Mouse (Mus musculus): ENCODE results near the gene Rai1. TPM values are rescaled to one million over a fixed set of nuclear protein-coding genes. Genes with fewer than 3 reads are reported as not detected.

The Rai1 gene
- polyA plus RNA-seq, 1 experiment from 2014 or later = 10.7 TPM

DNA sequence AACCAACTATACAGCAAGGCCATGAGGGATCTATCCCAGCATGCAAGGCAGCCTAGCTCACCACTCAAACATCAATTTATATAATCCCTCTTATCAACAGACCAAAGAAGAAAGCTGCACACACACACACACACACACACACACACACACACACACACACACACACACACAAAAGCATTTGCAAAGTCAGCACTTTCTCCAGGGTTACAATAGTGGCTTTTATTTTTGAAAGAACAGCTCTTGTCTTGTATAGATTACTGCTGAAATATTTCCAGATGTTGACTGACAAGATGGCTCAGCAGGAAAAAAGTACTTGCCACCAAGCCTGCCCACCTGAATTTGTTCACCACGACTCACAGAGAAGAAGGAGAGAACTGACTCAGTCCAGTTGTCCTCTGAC, 39.5 kb upstream of the Rai1 start:
- H3K27ac ChIP-seq (replicated peaks) = no peak overlapping the region
- H3K4me3 ChIP-seq (ENCODE audit: low read depth, low read length) = no peak overlapping the region
- 43% methylated on average over 1 of the region's 1 CpGs for WGBS
- no peaks in the 10 kb centered on the region for H3K9me3 ChIP-seq (ENCODE audit: control insufficient read depth, low read length)
- H3K36me3 ChIP-seq (ENCODE audit: control insufficient read depth, insufficient read depth, low read length) = no peaks in the 10 kb centered on the region
- ATAC-seq (ENCODE audit: low FRiP score, low TSS enrichment) (no peak), DNase-seq (ENCODE audit: low spot score) (no peak)
- no peak overlapping the region for H3K4me2 ChIP-seq (replicated peaks; ENCODE audit: low read depth)
- no peaks in the 10 kb centered on the region for H3K27me3 ChIP-seq (ENCODE audit: control insufficient read depth, insufficient read depth, low read length)
- H3K4me1 ChIP-seq (replicated peaks; ENCODE audit: control insufficient read depth, insufficient read depth) = no peaks in the 10 kb centered on the region
- no peak overlapping the region for H3K9ac ChIP-seq (ENCODE audit: low read length)
- TF ChIP-seq CTCF (IDR thresholded peaks at IDR 0.05; ENCODE audit: low read depth) = no peak
- no peak for TF ChIP-seq EP300 (optimal IDR thresholded peaks at IDR 0.05)

DNA sequence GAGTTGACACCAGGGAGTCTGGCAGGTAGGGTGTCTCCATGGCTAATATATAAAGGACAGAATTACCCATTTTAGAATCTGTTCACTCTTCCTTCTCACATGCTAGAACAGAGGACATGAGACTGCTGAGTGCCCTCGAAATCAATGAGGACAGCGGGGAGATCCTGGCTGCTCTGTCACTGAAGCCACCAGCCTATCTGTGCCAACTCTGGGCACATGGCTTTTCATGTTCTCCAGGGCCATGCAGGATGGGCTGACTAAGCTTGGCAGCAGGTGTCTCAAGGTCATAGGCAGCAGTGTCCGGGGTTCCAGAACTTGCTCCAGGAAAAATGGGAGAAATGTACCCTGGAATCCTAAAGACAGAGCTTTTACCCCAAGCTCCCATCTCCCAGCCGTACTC, 37.2 kb upstream of the Rai1 start:
- 89% methylated on average over 4 of the region's 4 CpGs for WGBS

GRCm38 (mm10) chr11:60068631-60069030, 36.2 kb upstream of the Rai1 start:
- H3K27ac ChIP-seq (replicated peaks) = no peak overlapping the region
- H3K9ac ChIP-seq (ENCODE audit: low read length) = no peak overlapping the region
- TF ChIP-seq CTCF (IDR thresholded peaks at IDR 0.05; ENCODE audit: low read depth) = no peak
- TF ChIP-seq EP300 (optimal IDR thresholded peaks at IDR 0.05) = no peak
- no peaks in the 10 kb centered on the region for H3K9me3 ChIP-seq (ENCODE audit: control insufficient read depth, low read length)
- no peak for DNase-seq (ENCODE audit: low spot score)
- no peaks in the 10 kb centered on the region for H3K27me3 ChIP-seq (ENCODE audit: control insufficient read depth, insufficient read depth, low read length)
- ATAC-seq (ENCODE audit: low FRiP score, low TSS enrichment) = no peak
- H3K4me3 ChIP-seq (ENCODE audit: low read depth, low read length) = no peak overlapping the region
- H3K36me3 ChIP-seq (ENCODE audit: control insufficient read depth, insufficient read depth, low read length) = no peaks in the 10 kb centered on the region
- H3K4me1 ChIP-seq (replicated peaks; ENCODE audit: control insufficient read depth, insufficient read depth) = no peaks in the 10 kb centered on the region
- H3K4me2 ChIP-seq (replicated peaks; ENCODE audit: low read depth) = no peak overlapping the region

More for the DNA sequence above, 37.2 kb upstream of the Rai1 start:
- H3K27ac ChIP-seq (replicated peaks) = no peak overlapping the region
- no peak for DNase-seq (ENCODE audit: low spot score)
- no peaks in the 10 kb centered on the region for H3K27me3 ChIP-seq (ENCODE audit: control insufficient read depth, insufficient read depth, low read length)
- no peak for TF ChIP-seq EP300 (optimal IDR thresholded peaks at IDR 0.05)
- no peak for TF ChIP-seq CTCF (IDR thresholded peaks at IDR 0.05; ENCODE audit: low read depth)
- no peaks in the 10 kb centered on the region for H3K36me3 ChIP-seq (ENCODE audit: control insufficient read depth, insufficient read depth, low read length)
- no peak overlapping the region for H3K4me3 ChIP-seq (ENCODE audit: low read depth, low read length)
- no peak overlapping the region for H3K4me2 ChIP-seq (replicated peaks; ENCODE audit: low read depth)
- no peak for ATAC-seq (ENCODE audit: low FRiP score, low TSS enrichment)
- H3K9me3 ChIP-seq (ENCODE audit: control insufficient read depth, low read length) = no peaks in the 10 kb centered on the region
- H3K9ac ChIP-seq (ENCODE audit: low read length) = no peak overlapping the region
- H3K4me1 ChIP-seq (replicated peaks; ENCODE audit: control insufficient read depth, insufficient read depth) = no peaks in the 10 kb centered on the region

DNA sequence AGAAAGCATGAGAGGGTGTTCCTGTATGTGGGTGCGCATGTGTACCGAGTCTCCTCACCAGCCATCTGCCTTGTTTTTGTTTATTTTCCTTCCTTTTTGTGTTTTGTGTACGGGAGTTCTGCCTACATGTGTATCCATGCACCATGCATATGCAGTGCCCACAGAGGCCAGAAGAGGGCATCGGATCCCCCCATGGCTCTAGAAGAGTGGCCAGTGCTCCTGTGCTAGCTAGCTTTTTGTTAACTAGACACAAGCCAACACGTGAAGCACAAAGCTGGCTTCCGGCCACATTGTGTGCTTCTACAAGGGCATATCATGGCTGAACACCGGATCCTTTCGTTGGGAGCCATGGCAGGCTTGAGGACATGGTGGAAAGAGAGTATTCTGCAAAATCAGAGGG, 34.2 kb upstream of the Rai1 start:
- peak; percentile 81 for TF ChIP-seq CTCF (IDR thresholded peaks at IDR 0.05; ENCODE audit: low read depth)
- no peak for TF ChIP-seq EP300 (optimal IDR thresholded peaks at IDR 0.05)
- ATAC-seq (ENCODE audit: low FRiP score, low TSS enrichment) (0 out of 2 replicates have a peak, but pooled peaks have one; percentile 36), DNase-seq (ENCODE audit: low spot score) (peak; percentile 67)
- Histone ChIP-seq H3K4me3 (ENCODE audit: low read depth, low read length) (no peak overlapping the region), H3K27me3 (ENCODE audit: control insufficient read depth, insufficient read depth, low read length) (no peaks in the 10 kb centered on the region), H3K36me3 (ENCODE audit: control insufficient read depth, insufficient read depth, low read length) (no peaks in the 10 kb centered on the region), H3K4me1 (replicated peaks; ENCODE audit: control insufficient read depth, insufficient read depth) (no peaks in the 10 kb centered on the region), H3K9me3 (ENCODE audit: control insufficient read depth, low read length) (no peaks in the 10 kb centered on the region), H3K27ac (replicated peaks) (no peak overlapping the region), H3K9ac (ENCODE audit: low read length) (no peak overlapping the region), H3K4me2 (replicated peaks; ENCODE audit: low read depth) (no peak overlapping the region)
- 38% methylated on average over 8 of the region's 8 CpGs for WGBS

GRCm38 (mm10) chr11:60071221-60071620, 33.6 kb upstream of the Rai1 start:
- Histone ChIP-seq H3K9ac (ENCODE audit: low read length) (no peak overlapping the region), H3K4me1 (replicated peaks; ENCODE audit: control insufficient read depth, insufficient read depth) (no peaks in the 10 kb centered on the region), H3K27me3 (ENCODE audit: control insufficient read depth, insufficient read depth, low read length) (no peaks in the 10 kb centered on the region), H3K9me3 (ENCODE audit: control insufficient read depth, low read length) (no peaks in the 10 kb centered on the region), H3K36me3 (ENCODE audit: control insufficient read depth, insufficient read depth, low read length) (no peaks in the 10 kb centered on the region), H3K27ac (replicated peaks) (no peak overlapping the region), H3K4me2 (replicated peaks; ENCODE audit: low read depth) (no peak overlapping the region), H3K4me3 (ENCODE audit: low read depth, low read length) (no peak overlapping the region)
- ATAC-seq (ENCODE audit: low FRiP score, low TSS enrichment) (no peak), DNase-seq (ENCODE audit: low spot score) (no peak)
- TF ChIP-seq EP300 (optimal IDR thresholded peaks at IDR 0.05) (no peak), CTCF (IDR thresholded peaks at IDR 0.05; ENCODE audit: low read depth) (no peak)
- 79% methylated on average over 6 of the region's 6 CpGs for WGBS

GRCm38 (mm10) chr11:60073121-60073520, 31.7 kb upstream of the Rai1 start:
- TF ChIP-seq CTCF (IDR thresholded peaks at IDR 0.05; ENCODE audit: low read depth) = no peak
- no peak for TF ChIP-seq EP300 (optimal IDR thresholded peaks at IDR 0.05)
- H3K4me2 ChIP-seq (replicated peaks; ENCODE audit: low read depth) = no peak overlapping the region
- H3K4me1 ChIP-seq (replicated peaks; ENCODE audit: control insufficient read depth, insufficient read depth) = no peaks in the 10 kb centered on the region

More at GRCm38 (mm10) chr11:60073121-60073520, 31.7 kb upstream of the Rai1 start:
- DNase-seq (ENCODE audit: low spot score) (no peak), ATAC-seq (ENCODE audit: low FRiP score, low TSS enrichment) (no peak)
- no peaks in the 10 kb centered on the region for H3K36me3 ChIP-seq (ENCODE audit: control insufficient read depth, insufficient read depth, low read length)
- H3K27ac ChIP-seq (replicated peaks) = no peak overlapping the region
- no peaks in the 10 kb centered on the region for H3K27me3 ChIP-seq (ENCODE audit: control insufficient read depth, insufficient read depth, low read length)
- H3K4me3 ChIP-seq (ENCODE audit: low read depth, low read length) = no peak overlapping the region
- H3K9me3 ChIP-seq (ENCODE audit: control insufficient read depth, low read length) = no peaks in the 10 kb centered on the region
- H3K9ac ChIP-seq (ENCODE audit: low read length) = no peak overlapping the region
